Mouse (Mus musculus) CD8-positive naive resting alpha-beta T cell, adult 2 months (primary cell): ENCODE data around the gene Kcnmb3.

Source experiments
- DNase-seq, 2 experiments: peaks; one replicate each; pipeline ENCODE4 v3.0.0; 2022; ENCODE audit warnings: low read depth in 2 of 2, low spot score in 2 of 2

Gene Kcnmb3

DNA sequence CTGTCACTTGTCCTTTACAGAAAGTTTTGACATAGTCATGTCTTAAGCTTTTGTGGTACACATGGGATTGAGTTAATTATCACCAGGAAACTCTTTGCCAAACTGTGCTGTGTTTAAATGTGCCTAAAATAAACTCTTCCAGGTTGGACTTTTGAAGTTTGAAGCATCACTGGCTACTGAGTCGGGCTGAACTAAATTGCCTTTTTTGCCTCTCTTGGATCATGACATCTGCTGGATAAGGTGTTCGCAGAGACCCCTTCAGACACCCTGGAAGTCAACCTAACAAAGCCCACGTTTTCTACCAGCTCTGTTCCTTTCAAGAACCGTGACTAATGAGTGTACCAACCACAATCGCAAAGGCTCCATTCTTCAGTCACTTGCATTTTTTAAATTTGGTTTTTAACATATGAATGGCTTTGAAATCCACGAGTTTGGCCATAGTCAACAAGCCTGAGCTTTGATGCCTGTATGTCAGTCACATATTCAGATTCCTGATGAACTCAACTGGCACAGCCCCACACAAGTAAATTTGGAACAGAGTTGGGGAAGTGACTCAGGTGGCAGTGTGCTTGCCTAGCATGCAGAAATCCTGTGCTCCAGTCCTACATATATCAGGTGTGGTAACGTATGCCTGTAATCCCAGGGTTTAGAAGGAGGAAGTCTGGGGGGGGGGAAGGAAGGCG lies 3.2 kb upstream of the Kcnmb3 start:
- no peak for DNase-seq

DNA sequence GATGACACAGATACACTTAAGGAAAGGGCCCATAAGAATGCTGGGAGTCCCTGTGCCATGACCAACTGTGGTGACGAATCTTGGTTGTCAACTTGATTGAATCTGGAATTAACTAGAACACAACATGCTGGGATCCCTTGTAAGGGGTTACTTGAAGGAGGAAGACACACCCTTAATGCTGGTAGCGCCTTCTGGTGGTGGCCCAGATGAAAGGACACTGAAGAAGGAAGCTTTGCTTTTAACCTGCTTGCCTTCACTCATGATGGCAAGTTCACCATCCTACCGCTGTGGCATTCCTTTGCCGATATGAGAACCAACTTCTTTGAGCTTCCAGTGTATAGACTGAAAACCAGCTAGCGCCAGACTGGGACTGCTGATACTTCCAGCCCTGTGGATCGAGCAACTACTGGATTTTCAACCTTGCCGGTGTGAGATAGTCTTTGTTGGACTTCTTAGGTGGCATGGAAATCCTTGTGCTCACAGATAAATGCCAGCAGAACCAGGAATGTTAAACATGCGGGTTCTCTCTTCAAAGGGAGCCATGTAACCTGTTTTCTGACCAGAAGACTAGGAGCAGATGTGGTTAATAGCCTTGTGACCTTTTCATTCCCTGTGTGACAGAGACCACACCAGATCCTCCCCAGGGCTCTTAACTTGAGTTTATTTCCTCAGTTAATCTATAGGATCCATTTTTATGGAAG lies 2.5 kb upstream of the Kcnmb3 start:
- no peak for DNase-seq

DNA sequence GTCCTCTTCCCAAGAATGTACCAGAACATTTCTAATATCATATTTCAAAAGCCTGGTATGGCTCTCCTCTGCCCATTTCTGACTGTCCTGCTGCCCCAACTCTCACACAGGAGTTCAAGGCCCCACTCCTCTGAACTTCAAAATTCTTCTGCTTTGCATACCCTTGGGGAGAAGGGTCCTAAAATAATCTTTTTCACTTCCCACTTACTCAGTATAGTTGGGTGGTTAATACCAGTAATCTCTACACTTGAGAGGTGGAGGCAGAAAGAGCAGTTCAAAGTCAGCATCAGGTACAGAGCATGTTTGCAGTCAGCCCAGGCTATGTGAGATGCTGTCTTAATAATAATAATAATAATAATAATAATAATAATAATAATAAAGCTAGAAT lies 1.1 kb downstream of the Kcnmb3 start:
- DNase-seq, result no peak

DNA sequence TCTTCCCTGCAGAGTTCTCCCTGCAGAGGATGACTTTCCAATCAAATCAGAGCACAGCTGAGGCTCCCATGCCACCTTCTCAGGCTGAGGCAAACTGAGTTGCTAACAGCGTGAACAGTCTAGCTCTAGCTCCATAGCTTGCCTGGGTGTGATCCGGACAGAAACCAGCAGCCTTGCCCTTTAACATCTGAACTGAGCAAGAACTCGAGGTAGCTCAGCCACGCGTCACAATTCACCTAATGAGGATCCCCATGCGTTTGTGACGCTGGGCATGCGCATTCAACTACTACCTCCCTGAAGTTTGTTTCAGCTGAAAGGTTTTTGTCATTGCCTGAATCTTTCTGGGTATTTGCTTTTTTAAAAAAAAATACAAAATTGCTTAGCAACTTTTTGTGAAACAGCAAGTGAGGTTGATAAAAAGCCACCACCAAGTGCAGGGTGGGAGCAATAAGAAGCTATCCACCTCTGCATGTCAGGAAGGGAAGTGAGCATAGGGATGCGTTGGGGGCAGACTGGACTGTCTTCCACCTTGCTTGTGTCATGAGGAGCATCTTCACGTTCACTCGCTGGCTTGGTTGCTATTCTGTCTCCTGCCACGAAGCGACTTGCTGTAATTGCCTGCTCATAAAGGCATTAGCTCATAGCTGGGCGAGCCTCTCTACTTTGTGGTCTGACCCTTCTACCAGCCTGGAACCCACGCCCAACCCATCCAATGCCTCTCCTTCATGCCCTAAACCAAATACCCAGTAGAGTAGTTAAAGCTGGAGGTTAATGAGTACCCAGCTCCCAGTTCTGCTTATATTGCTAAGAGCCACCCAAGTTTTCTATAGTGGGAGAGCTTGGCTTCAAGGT lies 1.7 kb downstream of the Kcnmb3 start:
- DNase-seq, result no peak

DNA sequence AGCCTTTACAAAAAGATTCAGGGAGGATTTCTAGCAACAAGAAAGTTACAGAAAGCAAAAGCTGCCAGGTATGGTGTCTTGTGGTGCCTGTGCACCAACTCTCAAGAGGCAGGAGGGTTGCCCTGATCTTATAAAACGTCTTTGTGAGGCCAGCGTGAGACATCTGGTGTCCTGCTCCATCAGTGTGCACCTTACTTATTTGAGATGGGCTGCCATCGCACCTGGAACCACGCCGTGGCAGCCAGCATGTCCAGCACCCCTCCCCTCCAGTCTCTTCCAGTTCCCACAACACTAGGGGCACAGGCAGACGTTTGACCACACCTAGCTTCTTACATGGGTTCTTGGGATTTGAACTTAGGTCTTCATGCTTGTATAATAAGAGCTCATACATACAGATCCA lies 3.9 kb downstream of the Kcnmb3 start:
- DNase-seq, result no peak

DNA sequence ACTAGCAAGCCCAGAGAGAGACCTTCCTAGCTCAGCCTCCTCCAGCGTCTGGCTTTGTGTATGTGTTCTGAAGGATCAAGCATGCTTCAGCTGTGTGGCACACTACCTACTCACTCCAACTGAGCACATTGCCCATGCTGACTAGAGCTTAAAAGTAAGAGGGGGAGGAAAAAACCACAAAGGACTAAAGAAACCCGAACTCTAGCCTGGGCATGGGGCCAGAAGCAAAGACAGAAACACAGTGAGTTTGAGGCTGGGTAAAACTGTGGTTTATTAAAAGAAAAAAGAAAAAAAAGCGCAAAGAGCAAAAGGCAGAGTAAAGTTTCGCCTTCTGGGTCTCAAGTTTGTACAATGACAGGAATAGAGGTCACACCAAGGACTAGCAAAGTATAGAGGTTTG lies 5.5 kb downstream of the Kcnmb3 start:
- DNase-seq, result no peak

DNA sequence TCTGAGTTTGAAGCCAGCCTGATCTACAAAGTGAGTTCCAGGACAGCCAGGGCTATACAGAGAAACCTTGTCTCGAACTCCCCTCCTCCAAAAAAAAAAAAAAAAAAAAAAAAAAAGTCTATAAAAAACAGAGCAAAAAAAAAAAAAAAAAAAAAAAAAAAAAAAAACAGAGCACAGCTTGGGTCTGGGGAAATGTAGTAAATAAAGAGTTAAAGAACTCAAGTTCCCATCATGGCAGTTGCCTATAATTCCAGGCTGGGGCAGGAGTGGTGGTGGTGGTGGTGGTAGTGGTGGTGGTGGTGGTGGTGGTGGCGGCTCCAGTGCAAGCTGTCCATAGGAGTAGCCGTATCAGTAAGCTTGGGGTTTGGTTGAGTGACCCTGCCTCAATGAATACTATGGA lies 9.0 kb downstream of the Kcnmb3 start:
- DNase-seq, result no peak

DNA sequence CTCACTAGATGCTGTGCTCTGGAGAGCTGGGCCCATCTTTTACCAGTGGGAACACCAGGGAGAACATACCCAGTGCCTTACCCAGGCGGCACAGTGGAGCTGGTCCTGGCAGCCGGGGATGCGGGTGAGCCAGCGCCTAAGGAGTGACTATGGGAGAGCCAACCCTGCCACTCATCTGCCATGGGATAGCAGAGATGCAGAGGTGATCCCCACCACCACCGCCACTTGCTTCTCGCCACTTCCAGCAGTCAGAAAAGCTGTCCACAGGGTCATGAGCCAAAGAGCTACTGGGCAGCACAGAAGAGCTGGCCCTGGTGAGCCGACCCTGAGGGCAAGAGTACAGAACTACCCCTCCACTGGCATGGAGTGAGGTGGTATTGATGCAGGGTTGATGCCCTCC lies 12.1 kb downstream of the Kcnmb3 start:
- DNase-seq, result no peak

DNA sequence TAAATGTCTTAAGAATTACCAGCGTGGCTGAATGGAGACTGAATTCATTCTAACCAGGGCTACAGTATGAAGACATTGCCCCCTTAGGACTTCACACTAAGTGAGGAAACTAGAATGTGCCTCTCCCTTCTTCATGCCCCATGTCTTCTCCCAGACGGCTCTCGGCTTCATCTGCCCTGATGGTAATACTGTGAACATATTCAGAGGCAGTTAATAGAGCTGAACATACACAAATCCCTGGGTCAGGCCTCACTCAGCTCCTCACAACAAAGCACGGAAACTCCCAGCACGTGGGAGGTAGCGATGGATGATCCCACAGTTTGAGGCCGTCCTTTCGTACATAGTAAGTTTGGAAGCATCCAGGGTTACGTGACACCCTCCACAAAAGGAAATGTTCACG lies 18.8 kb downstream of the Kcnmb3 start:
- no peak for DNase-seq

DNA sequence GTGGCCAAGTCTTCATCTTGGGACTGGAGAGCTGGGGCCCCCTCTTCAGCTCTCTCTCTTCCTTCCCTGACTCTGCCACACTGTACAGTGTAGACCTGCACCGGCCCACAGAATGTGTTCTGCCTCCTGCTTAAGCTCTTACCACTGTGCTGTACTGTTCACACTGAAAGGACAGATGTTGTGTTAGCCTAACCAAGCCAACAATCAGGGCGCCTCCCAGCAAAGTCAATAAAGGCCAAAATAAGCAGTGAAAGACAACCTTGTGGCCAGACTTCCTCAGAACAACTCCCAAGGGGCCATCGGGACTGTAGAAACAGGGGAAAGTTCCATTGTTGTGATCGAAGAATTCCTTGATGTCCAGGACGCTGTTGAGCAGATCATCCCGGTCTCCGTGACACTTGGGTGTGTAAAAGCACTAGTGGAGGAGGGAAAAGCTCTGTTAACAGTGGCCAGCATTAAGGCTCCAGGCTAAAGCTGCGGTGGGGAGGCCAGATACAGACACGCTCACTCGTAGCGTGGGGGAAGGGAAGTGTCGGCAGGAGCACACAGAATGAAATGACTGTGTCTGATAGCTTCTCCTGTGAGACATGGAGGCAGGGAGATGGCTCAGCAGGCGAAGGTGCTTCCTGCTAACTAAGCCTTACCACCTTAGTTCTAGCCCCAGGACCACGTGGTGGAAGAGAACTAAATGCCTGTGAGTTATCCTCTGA lies 19.7 kb downstream of the Kcnmb3 start:
- no peak for DNase-seq

DNA sequence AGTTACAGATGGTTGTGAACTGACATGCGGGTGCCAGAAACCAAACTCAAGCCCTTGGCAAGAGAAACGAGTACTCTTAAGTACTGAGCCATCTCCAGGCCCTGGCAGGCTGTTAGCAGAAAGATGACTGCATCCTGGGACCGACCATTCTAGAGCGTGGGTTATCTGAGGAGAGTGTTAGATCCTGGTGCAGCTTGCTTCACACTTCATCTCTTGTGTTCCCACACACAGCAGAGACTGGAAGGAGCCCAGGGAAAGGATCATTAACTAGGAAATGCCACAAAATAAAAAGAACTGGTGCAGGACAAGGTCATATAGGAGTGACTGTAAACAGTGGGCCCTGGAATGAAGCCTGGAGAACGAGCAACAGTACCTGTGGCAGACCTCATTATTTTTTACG lies 20.9 kb downstream of the Kcnmb3 start:
- no peak for DNase-seq

DNA sequence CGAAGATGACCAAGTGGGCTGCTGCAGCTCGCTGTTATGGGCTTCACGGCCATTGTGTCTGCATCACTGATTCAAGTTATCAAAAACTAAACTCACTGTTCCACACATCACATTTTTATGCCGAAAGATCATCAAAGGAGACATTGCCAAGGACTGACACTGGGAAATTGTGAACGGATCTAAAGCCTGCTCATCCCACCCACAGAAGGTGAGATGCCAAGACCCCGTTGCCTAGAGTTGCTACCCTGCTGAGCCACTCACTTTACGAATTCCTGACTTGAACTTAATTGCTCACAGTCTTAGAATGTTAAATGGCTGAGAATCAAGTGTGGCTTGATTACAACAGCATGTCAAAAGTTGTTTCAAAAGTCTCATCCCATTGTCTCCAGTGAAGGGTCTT lies 21.6 kb downstream of the Kcnmb3 start:
- DNase-seq, result no peak

DNA sequence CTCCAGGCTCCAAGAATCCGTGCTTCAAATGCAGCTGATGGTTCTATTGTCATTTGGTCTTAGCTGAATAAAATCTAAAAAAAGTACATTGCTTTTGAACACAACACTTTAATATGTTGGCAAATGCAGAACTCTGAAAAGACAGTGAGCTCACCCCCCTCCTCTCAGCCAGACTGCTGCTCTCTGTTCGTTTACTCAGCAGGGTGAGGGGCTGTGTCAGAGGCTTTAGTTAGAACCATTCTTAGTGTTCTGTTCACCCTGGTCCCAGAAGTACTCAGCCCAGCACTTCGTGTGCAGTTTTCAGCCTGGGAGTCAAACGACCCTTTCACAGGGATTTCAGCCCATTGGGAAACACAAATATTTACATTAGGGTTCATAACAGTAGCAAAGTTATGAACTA lies 23.6 kb downstream of the Kcnmb3 start:
- DNase-seq, result no peak

DNA sequence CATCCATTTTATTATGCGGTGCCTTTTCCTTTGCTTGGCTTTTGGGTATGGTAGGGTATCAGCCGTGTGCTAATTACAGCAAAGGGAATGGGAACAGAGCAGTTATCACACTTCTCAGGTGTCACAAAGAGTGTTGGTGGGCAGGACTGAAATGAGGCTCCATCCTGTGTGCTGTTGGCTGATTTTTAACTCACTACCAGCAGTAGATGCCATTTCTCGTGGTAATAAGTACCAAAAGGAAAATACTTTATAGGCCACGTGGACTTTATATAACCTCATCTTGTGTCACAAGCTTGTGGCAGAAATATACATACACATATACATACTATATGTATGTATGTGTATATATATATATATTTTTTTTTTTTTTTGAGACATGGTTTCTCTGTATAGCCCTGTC lies 24.7 kb downstream of the Kcnmb3 start:
- no peak for DNase-seq

DNA sequence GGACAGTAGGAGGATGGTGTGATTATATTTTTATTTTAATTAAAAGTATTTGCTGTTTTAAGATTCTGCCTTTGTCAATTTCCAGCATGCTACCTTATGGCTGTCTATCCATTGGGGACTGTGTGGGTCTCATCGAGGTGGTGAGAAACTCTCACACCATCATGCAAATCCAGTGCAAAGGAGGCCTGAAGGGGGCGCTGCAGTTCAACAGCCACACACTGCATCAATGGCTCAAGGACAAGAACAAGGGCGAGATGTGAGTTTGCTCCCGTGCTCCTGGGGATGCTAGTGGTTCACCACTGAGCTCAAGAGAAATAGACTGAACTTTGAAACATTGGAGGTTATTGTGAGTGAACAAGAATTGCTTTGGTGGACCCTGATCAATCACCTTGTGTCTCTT lies 32.3 kb downstream of the Kcnmb3 start:
- DNase-seq, result peak; percentile 14 to 24

DNA sequence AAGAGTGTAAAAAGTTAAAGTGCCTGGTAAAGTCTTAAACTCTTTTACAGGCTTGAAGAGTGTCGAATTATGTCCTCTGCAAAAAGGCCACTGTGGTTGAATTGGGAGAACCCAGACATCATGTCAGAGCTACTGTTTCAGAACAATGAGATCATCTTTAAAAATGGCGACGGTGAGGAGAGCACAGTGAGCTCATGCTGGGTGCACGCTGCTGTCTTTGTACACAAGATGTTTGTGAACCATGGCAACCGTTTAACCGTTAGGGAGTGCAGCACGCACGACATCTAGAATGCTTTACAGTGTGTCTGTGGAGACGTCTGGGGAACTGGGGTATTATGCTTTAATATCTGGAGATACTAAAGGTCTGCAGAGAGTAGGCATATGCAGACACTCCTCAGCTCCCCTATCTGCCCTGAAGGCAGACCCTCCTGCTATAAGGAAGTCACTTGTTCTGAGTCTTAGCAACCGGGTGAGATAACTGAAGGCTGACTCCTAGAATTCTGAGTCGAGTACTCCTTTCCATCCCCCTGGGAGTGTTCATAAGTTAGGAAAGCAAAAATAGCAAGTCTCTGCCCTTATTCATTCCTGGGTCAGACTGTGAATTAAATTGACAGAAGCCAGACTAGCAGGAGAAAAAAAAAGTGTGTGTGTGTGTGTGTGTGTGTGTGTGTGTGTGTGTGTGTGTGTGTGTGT lies 37.6 kb downstream of the Kcnmb3 start:
- no peak for DNase-seq

DNA sequence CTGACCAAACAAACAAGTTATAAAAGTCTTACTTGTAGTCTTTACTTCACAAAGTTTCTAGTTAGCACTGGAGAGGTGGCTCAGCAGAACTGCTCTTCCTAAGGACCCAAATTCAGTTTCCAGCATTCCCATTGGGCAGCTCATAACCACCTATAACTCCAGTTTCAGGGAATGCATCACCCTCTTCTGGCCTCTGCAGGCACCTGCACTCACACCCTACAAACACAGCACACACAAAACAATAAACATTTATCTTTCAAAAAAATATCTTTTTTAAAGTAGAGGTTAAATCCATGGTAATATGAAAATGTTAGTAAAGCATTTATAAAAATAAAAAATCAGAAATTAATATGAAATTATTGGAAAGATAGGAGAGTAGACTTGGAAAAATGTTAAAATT lies 50.3 kb downstream of the Kcnmb3 start:
- no peak for DNase-seq

DNA sequence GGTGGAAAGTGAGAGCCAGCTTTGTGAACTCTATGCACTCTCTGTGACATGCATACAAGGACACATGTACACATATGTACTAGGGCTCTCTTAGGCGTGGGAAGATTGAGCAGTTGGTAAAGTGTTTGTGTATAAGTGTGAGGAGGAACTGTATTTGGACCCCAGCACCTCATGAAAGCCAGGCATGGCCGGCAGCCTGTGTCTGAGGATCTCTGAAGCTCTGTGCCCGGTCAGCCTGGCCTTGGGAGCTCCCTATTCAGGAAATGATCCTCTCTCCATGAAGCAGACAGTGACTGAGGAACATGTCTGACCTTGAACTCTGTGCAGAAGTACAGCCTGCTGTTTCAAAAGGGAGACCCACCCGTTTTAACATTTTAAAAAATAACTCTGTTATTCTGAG lies 53.3 kb downstream of the Kcnmb3 start:
- no peak for DNase-seq

DNA sequence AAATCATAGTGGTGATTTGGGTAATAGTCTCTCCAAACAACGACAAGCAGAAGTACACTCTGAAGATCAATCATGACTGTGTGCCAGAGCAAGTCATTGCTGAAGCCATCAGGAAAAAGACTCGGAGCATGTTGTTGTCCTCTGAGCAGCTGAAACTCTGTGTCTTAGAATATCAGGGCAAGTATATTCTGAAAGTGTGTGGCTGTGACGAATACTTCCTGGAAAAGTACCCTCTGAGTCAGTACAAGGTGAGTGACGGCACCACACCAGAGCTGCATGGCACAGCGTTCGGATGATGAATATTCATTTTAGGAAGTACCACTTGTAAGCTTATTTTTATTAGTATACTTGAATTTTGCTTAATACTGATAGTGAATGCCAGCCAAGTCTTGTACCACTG lies 54.2 kb downstream of the Kcnmb3 start:
- no peak for DNase-seq

DNA sequence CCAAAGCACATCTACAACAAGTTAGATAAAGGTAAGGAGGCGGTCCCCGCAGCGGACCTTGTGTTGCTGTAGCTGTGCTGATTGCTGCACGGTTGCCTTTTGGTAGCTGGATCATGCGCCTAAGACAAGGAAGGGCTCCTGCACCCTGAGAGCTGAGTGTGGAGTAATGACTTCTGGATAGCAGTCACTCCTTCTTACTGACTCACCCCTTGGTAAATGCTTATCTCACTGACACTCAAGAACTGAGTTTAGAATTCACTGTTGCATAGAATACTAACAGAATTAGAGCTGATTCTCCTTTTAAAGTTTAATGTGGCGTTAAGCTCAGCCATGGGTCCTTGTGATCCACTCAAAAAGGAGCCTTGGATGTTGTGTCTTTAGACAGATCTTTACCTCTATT lies 54.7 kb downstream of the Kcnmb3 start:
- DNase-seq, result no peak

DNA sequence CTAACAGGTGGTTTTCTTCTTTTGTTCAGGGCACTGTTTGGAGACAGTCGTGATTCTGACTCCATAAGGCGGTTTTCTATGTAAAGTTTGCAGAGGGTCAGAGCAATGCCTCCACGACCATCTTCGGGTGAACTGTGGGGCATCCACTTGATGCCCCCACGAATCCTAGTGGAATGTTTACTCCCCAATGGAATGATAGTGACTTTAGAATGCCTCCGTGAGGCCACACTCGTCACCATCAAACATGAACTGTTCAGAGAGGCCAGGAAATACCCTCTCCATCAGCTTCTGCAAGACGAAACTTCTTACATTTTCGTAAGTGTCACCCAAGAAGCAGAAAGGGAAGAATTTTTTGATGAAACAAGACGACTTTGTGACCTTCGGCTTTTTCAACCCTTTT lies 55.9 kb downstream of the Kcnmb3 start:
- DNase-seq, result no peak
